Mouse (Mus musculus) stomach, embryonic 15.5 days (tissue): Measurements from ENCODE around the gene Mbd6. TPM values are rescaled to one million over a fixed set of nuclear protein-coding genes. Genes with fewer than 3 reads are reported as not detected.
"Not testable (repeated sequence)": the region's sequence is repeated elsewhere in the genome, so short reads cannot be mapped to it uniquely, and the experiment has no call there.

Experiments
- ATAC-seq: fragments of 200-750 bp; cut with Nextera tagmentation; 2 replicates; pipeline ENCODE4 v1.8.0; 2017; ENCODE audit warnings: low read depth, moderate number of reproducible peaks, moderate TSS enrichment; ENCODE audit not compliant: insufficient read depth, low FRiP score
- H3K27ac ChIP-seq: fragments of 300-500 bp; sonication (generic); 2 replicates; pipeline ENCODE4 v1.5.1; 2015; ENCODE audit warnings: mild to moderate bottlenecking, inconsistent platforms
- H3K27me3 ChIP-seq: fragments of 300-500 bp; sonication (generic); replicated peaks from 2 replicates; pipeline ENCODE4 v1.6.1; 2015; ENCODE audit warnings: inconsistent platforms
- H3K36me3 ChIP-seq: fragments of 300-500 bp; sonication (generic); 2 replicates; pipeline ENCODE4 v1.6.1; 2015; ENCODE audit warnings: inconsistent platforms
- H3K4me1 ChIP-seq: fragments of 300-500 bp; sonication (generic); 2 replicates; pipeline ENCODE4 v1.6.1; 2015; ENCODE audit warnings: inconsistent platforms
- H3K4me2 ChIP-seq: fragments of 300-500 bp; sonication (generic); 2 replicates; pipeline ENCODE4 v1.6.1; 2015; ENCODE audit warnings: mild to moderate bottlenecking, inconsistent platforms
- H3K4me3 ChIP-seq: fragments of 300-500 bp; sonication (generic); replicated peaks from 2 replicates; pipeline ENCODE4 v1.5.1; 2015; ENCODE audit warnings: inconsistent platforms
- H3K9ac ChIP-seq: fragments of 300-500 bp; sonication (generic); 2 replicates; pipeline ENCODE4 v1.6.1; 2015; ENCODE audit warnings: inconsistent platforms
- H3K9me3 ChIP-seq: fragments of 300-500 bp; sonication (generic); 2 replicates; pipeline ENCODE4 v1.6.1; 2016; ENCODE audit warnings: inconsistent platforms
- WGBS: fragments of 180-500 bp; shearing (Covaris S2); methylation state at CpG from one replicate; pipeline ENCODE4 v1.1.7; 2015; 5-methylcytosine and 5-hydroxymethylcytosine counted together
- polyA plus RNA-seq: library from polyadenylated mRNA; unstranded; fragments of >200 nt; fragmentation: Nextera tagmentation; extraction: Ambion mirVana; gene quantifications from 2 replicates; pipeline ENCODE4 v1.2.1, GENCODE M21; 2015

Gene Mbd6
- polyA plus RNA-seq, 1 experiment from 2014 or later = 18.6 TPM

GRCm38 (mm10) chr10:127325454-127326016 lies 36.7 kb upstream of the Mbd6 start:
- H3K9ac ChIP-seq = no peak overlapping the region

GRCm38 (mm10) chr10:127324495-127324894 lies 35.7 kb upstream of the Mbd6 start:
- no peak for ATAC-seq

More at GRCm38 (mm10) chr10:127325454-127326016, 36.7 kb upstream of the Mbd6 start:
- Histone ChIP-seq H3K9me3 (no peaks in the 10 kb centered on the region), H3K36me3 (0 out of 2 replicates have a peak, but pooled peaks cover 7% of the 10 kb centered on the region), H3K4me2 (peak overlapping the region; percentile 93), H3K27ac (no peak overlapping the region), H3K4me1 (peaks cover 17% of the 10 kb centered on the region), H3K27me3 (peaks cover 27% of the 10 kb centered on the region; the same call in 1 of the 2 replicates), H3K4me3 (peak overlapping the region; percentile 46)
- no peak; the same call in 1 of the 2 replicates for ATAC-seq
- WGBS = 37% methylated on average over 14 of the region's 14 CpGs

GRCm38 (mm10) chr10:127323131-127323855 lies 34.5 kb upstream of the Mbd6 start:
- no peaks in the 10 kb centered on the region for H3K36me3 ChIP-seq
- WGBS = 68% methylated on average over 17 of the region's 17 CpGs
- ATAC-seq = no peak
- no peaks in the 10 kb centered on the region for H3K9me3 ChIP-seq
- no peak overlapping the region for H3K4me2 ChIP-seq
- H3K27ac ChIP-seq = no peak overlapping the region
- peaks cover 17% of the 10 kb centered on the region for H3K4me1 ChIP-seq
- H3K4me3 ChIP-seq = no peak overlapping the region
- no peak overlapping the region for H3K9ac ChIP-seq
- H3K27me3 ChIP-seq = peaks cover 27% of the 10 kb centered on the region; the same call in 1 of the 2 replicates

More at GRCm38 (mm10) chr10:127324495-127324894, 35.7 kb upstream of the Mbd6 start:
- 8% methylated on average over 7 of the region's 7 CpGs for WGBS
- H3K27ac ChIP-seq = no peak overlapping the region
- no peaks in the 10 kb centered on the region for H3K9me3 ChIP-seq
- no peak overlapping the region for H3K4me3 ChIP-seq
- no peaks in the 10 kb centered on the region for H3K36me3 ChIP-seq
- no peak overlapping the region for H3K4me2 ChIP-seq
- H3K9ac ChIP-seq = no peak overlapping the region
- H3K4me1 ChIP-seq = peaks cover 17% of the 10 kb centered on the region
- peaks cover 27% of the 10 kb centered on the region; the same call in 1 of the 2 replicates for H3K27me3 ChIP-seq

GRCm38 (mm10) chr10:127322669-127323068 lies 33.9 kb upstream of the Mbd6 start:
- no peak overlapping the region for H3K27ac ChIP-seq
- no peaks in the 10 kb centered on the region for H3K36me3 ChIP-seq
- no peak overlapping the region for H3K9ac ChIP-seq
- peaks cover 17% of the 10 kb centered on the region for H3K4me1 ChIP-seq
- no peak overlapping the region for H3K4me3 ChIP-seq
- peaks cover 23% of the 10 kb centered on the region; the same call in 1 of the 2 replicates for H3K27me3 ChIP-seq
- WGBS = 63% methylated on average over 4 of the region's 4 CpGs
- ATAC-seq = no peak
- H3K4me2 ChIP-seq = no peak overlapping the region
- H3K9me3 ChIP-seq = no peaks in the 10 kb centered on the region

- ATAC-seq = no peak
Observed at GRCm38 (mm10) chr10:127322178-127322577, 33.4 kb upstream of the Mbd6 start.

GRCm38 (mm10) chr10:127321621-127322020 lies 32.8 kb upstream of the Mbd6 start, which contains the start of gene Arhgap9:
Gene Arhgap9, plus strand, starts transcription at chr10:127321964.
- Histone ChIP-seq H3K9ac (no peak within 1 kb of the TSS), H3K27ac (no peak within 1 kb of the TSS), H3K36me3 (no peaks in the 10 kb centered on the region), H3K4me2 (no peak within 1 kb of the TSS), H3K9me3 (no peaks in the 10 kb centered on the region), H3K4me3 (no peak within 1 kb of the TSS), H3K4me1 (peaks cover 12% of the 10 kb centered on the region), H3K27me3 (0 out of 2 replicates have a peak, but pooled peaks cover 13% of the 10 kb centered on the region)
- ATAC-seq = no peak
- WGBS = 66% methylated on average over 3 of the region's 3 CpGs

More at GRCm38 (mm10) chr10:127322178-127322577, 33.4 kb upstream of the Mbd6 start:
- Histone ChIP-seq H3K4me1 (peaks cover 17% of the 10 kb centered on the region), H3K36me3 (no peaks in the 10 kb centered on the region), H3K4me2 (no peak overlapping the region), H3K27ac (no peak overlapping the region), H3K9me3 (no peaks in the 10 kb centered on the region), H3K27me3 (0 out of 2 replicates have a peak, but pooled peaks cover 18% of the 10 kb centered on the region), H3K9ac (no peak overlapping the region), H3K4me3 (no peak overlapping the region)
- 60% methylated on average over 13 of the region's 13 CpGs for WGBS

- ATAC-seq = no peak
Observed at GRCm38 (mm10) chr10:127319969-127320368, 31.2 kb upstream of the Mbd6 start.

GRCm38 (mm10) chr10:127318009-127318408 lies 29.2 kb upstream of the Mbd6 start:
- ATAC-seq = no peak
- Histone ChIP-seq H3K27me3 (no peaks in the 10 kb centered on the region), H3K4me3 (no peak overlapping the region), H3K36me3 (no peaks in the 10 kb centered on the region), H3K4me2 (no peak overlapping the region), H3K9me3 (no peaks in the 10 kb centered on the region), H3K27ac (no peak overlapping the region), H3K4me1 (no peaks in the 10 kb centered on the region), H3K9ac (no peak overlapping the region)
- 44% methylated on average over 4 of the region's 4 CpGs for WGBS

More at GRCm38 (mm10) chr10:127319969-127320368, 31.2 kb upstream of the Mbd6 start:
- Histone ChIP-seq H3K27me3 (0 out of 2 replicates have a peak, but pooled peaks cover 2% of the 10 kb centered on the region), H3K4me2 (no peak overlapping the region), H3K27ac (no peak overlapping the region), H3K9ac (no peak overlapping the region), H3K4me1 (no peaks in the 10 kb centered on the region), H3K36me3 (no peaks in the 10 kb centered on the region), H3K9me3 (no peaks in the 10 kb centered on the region), H3K4me3 (no peak overlapping the region)
- WGBS = 65% methylated on average over 7 of the region's 7 CpGs

GRCm38 (mm10) chr10:127317277-127317676 lies 28.5 kb upstream of the Mbd6 start:
- no peak for ATAC-seq
- Histone ChIP-seq H3K27ac (no peak overlapping the region), H3K9me3 (no peaks in the 10 kb centered on the region), H3K4me2 (no peak overlapping the region), H3K4me3 (no peak overlapping the region), H3K9ac (no peak overlapping the region), H3K36me3 (no peaks in the 10 kb centered on the region), H3K4me1 (no peaks in the 10 kb centered on the region), H3K27me3 (no peaks in the 10 kb centered on the region)
- 78% methylated on average over 2 of the region's 2 CpGs for WGBS

GRCm38 (mm10) chr10:127314950-127315349 lies 26.1 kb upstream of the Mbd6 start:
- 74% methylated on average over 1 of the region's 1 CpGs for WGBS
- H3K36me3 ChIP-seq, H3K27me3 ChIP-seq, H3K9me3 ChIP-seq, H3K4me2 ChIP-seq, ATAC-seq, H3K27ac ChIP-seq, H3K4me3 ChIP-seq, H3K9ac ChIP-seq: not testable (repeated sequence)
- peaks cover 10% of the 10 kb centered on the region; the same call in 1 of the 2 replicates for H3K4me1 ChIP-seq

- not testable (repeated sequence) for H3K36me3 ChIP-seq
- WGBS = 93% methylated on average over 5 of the region's 5 CpGs
Observed at GRCm38 (mm10) chr10:127313516-127313915, 24.7 kb upstream of the Mbd6 start.

GRCm38 (mm10) chr10:127312858-127313257 lies 24.0 kb upstream of the Mbd6 start:
- Histone ChIP-seq H3K9ac (no peak overlapping the region), H3K4me2 (no peak overlapping the region), H3K27ac (no peak overlapping the region), H3K4me3 (no peak overlapping the region), H3K9me3 (no peaks in the 10 kb centered on the region), H3K27me3 (no peaks in the 10 kb centered on the region), H3K4me1 (peaks cover 10% of the 10 kb centered on the region; the same call in 1 of the 2 replicates), H3K36me3 (peaks cover 13% of the 10 kb centered on the region)
- WGBS = 73% methylated on average over 4 of the region's 4 CpGs
- no peak for ATAC-seq

More at GRCm38 (mm10) chr10:127313516-127313915, 24.7 kb upstream of the Mbd6 start:
- not testable (repeated sequence) for H3K9ac ChIP-seq, ATAC-seq, H3K4me3 ChIP-seq, H3K4me2 ChIP-seq, H3K9me3 ChIP-seq, H3K27ac ChIP-seq, H3K27me3 ChIP-seq
- peaks cover 10% of the 10 kb centered on the region; the same call in 1 of the 2 replicates for H3K4me1 ChIP-seq
